Mouse (Mus musculus) intestine, embryonic 14.5 days (tissue): ENCODE data around the gene Zdhhc20. TPM values are rescaled to one million over a fixed set of nuclear protein-coding genes. Genes with fewer than 3 reads are reported as not detected.
A peak's percentile ranks its signal among the peaks of the same experiment; 100 is the strongest.

ENCODE experiments used
- ATAC-seq: fragments of 200-750 bp; cut with Nextera tagmentation; replicated peaks from 2 replicates; pipeline ENCODE4 v1.8.0; 2017; ENCODE audit warnings: low read depth, moderate number of reproducible peaks, moderate TSS enrichment, moderate library complexity; ENCODE audit not compliant: low FRiP score, low TSS enrichment
- DNase-seq: peaks from one replicate; pipeline ENCODE4 v3.0.0-alpha.2; 2018; ENCODE audit warnings: low spot score
- H3K27ac ChIP-seq: fragments of 300-500 bp; sonication (generic); 2 replicates; pipeline ENCODE4 v1.5.1; 2014; ENCODE audit warnings: low read depth, mild to moderate bottlenecking, control low read depth
- H3K27me3 ChIP-seq: fragments of 300-500 bp; sonication (generic); replicated peaks from 2 replicates; pipeline ENCODE4 v1.6.1; 2014; ENCODE audit warnings: low read length, control low read depth; ENCODE audit not compliant: control insufficient read depth, insufficient read depth
- H3K36me3 ChIP-seq: fragments of 300-500 bp; sonication (generic); 2 replicates; pipeline ENCODE4 v1.6.1; 2014; ENCODE audit warnings: low read length, control low read depth; ENCODE audit not compliant: control insufficient read depth, insufficient read depth
- H3K4me1 ChIP-seq: fragments of 300-500 bp; sonication (generic); replicated peaks from 2 replicates; pipeline ENCODE4 v1.6.1; 2014; ENCODE audit warnings: low read length, control low read depth, mixed read lengths; ENCODE audit not compliant: control insufficient read depth, insufficient read depth
- H3K4me2 ChIP-seq: fragments of 300-500 bp; sonication (generic); 2 replicates; pipeline ENCODE4 v1.6.1; 2014; ENCODE audit warnings: low read length
- H3K4me3 ChIP-seq: fragments of 300-500 bp; sonication (generic); 2 replicates; pipeline ENCODE4 v1.5.1; 2014; ENCODE audit warnings: low read depth, low read length, control low read depth, mixed read lengths
- H3K9ac ChIP-seq: fragments of 300-500 bp; sonication (generic); 2 replicates; pipeline ENCODE4 v1.6.1; 2014; ENCODE audit warnings: mild to moderate bottlenecking, low read length
- H3K9me3 ChIP-seq: fragments of 300-500 bp; sonication (generic); 2 replicates; pipeline ENCODE4 v1.6.1; 2016; ENCODE audit warnings: low read length, control low read depth; ENCODE audit not compliant: control insufficient read depth
- WGBS: fragments of 180-500 bp; shearing (Covaris S2); extraction: QIAGEN DNeasy Blood & Tissue Kit; methylation state at CpG from one replicate; pipeline ENCODE4 v1.1.7; 2014; 5-methylcytosine and 5-hydroxymethylcytosine counted together
- polyA plus RNA-seq: library from polyadenylated mRNA; unstranded; fragments of >200 nt; fragmentation: Nextera tagmentation; extraction: Ambion mirVana; gene quantifications from 2 replicates; pipeline ENCODE4 v1.2.1, GENCODE M21; 2014

The Zdhhc20 gene
- polyA plus RNA-seq, 1 experiment from 2014 or later, result 56.9 TPM

DNA sequence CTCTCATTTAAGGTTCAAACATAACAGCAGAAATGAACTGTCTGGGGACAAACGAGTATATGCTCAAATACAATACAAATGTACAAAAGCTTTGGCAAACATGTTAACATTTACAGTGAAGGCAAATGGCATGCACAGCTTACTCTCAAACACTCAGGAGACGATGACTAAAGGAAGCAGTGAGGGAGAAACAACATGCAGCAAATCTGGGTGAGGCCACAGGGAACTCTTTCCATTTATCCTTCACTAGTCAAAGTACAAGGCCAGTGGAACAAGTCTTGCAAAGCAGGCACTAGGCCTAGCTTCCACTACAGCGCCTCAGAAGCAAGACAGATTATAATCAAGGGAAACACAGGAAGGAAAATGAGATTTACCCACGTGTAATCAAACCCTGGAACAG, 7.4 kb downstream of the Zdhhc20 start:
- H3K9ac ChIP-seq, result no peak overlapping the region
- ATAC-seq (no peak), DNase-seq (no peak)
- H3K4me1 ChIP-seq, result no peaks in the 10 kb centered on the region; the same call in 1 of the 2 replicates
- H3K9me3 ChIP-seq, result no peaks in the 10 kb centered on the region
- H3K27ac ChIP-seq, result peak overlapping the region; percentile 7; the same call in 1 of the 2 replicates
- H3K27me3 ChIP-seq, result no peaks in the 10 kb centered on the region
- no peaks in the 10 kb centered on the region for H3K36me3 ChIP-seq
- H3K4me3 ChIP-seq, result no peak overlapping the region
- no peak overlapping the region for H3K4me2 ChIP-seq
- WGBS, result 58% methylated on average over 4 of the region's 4 CpGs

GRCm38 (mm10) chr14:57881793-57882192, 8.3 kb downstream of the Zdhhc20 start:
- ATAC-seq (no peak), DNase-seq (no peak)
- Histone ChIP-seq H3K9ac (no peak overlapping the region), H3K27ac (no peak overlapping the region), H3K4me2 (no peak overlapping the region), H3K9me3 (no peaks in the 10 kb centered on the region), H3K36me3 (no peaks in the 10 kb centered on the region), H3K27me3 (no peaks in the 10 kb centered on the region), H3K4me3 (no peak overlapping the region), H3K4me1 (no peaks in the 10 kb centered on the region; the same call in 1 of the 2 replicates)
- 65% methylated on average over 4 of the region's 4 CpGs for WGBS

- no peak overlapping the region for H3K4me2 ChIP-seq
- no peak for ATAC-seq
- no peak overlapping the region for H3K27ac ChIP-seq
- no peaks in the 10 kb centered on the region; the same call in 1 of the 2 replicates for H3K4me1 ChIP-seq
- no peak overlapping the region for H3K9ac ChIP-seq
- H3K27me3 ChIP-seq, result no peaks in the 10 kb centered on the region
- no peaks in the 10 kb centered on the region for H3K9me3 ChIP-seq
- H3K36me3 ChIP-seq, result no peaks in the 10 kb centered on the region
- no peak for DNase-seq
- no peak overlapping the region for H3K4me3 ChIP-seq
These were observed 9.0 kb downstream of the Zdhhc20 start for GRCm38 (mm10) chr14:57881074-57881473.

DNA sequence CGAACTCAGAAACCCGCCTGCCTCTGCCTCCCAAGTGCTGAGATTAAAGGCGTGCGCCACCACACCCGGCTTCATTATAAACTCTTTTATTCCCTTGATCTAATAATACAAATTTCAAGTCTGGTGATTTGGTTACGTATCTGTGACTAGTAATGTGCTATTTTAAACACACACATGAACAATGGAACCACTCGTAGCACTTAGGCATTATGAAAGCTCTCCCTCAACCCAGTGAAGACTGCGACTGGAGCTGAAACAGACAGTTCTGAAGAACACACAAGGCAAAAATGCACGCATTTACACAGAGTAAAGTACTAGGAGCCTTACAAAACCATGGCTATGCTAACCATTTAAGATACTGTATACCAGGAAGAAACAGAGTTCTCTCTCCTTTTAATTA, 12.2 kb downstream of the Zdhhc20 start:
- 94% methylated on average over 9 of the region's 9 CpGs for WGBS
- DNase-seq (no peak), ATAC-seq (no peak)
- no peak overlapping the region for H3K4me3 ChIP-seq
- no peak overlapping the region for H3K9ac ChIP-seq
- H3K36me3 ChIP-seq, result peaks cover 8% of the 10 kb centered on the region
- no peak overlapping the region for H3K4me2 ChIP-seq
- no peak overlapping the region for H3K27ac ChIP-seq
- H3K27me3 ChIP-seq, result no peaks in the 10 kb centered on the region
- H3K4me1 ChIP-seq, result no peaks in the 10 kb centered on the region; the same call in 1 of the 2 replicates
- H3K9me3 ChIP-seq, result no peaks in the 10 kb centered on the region

- WGBS, result 91% methylated on average over 3 of the region's 3 CpGs
- Histone ChIP-seq H3K9me3 (no peaks in the 10 kb centered on the region), H3K27ac (no peak overlapping the region), H3K4me3 (no peak overlapping the region), H3K36me3 (peaks cover 41% of the 10 kb centered on the region), H3K4me1 (no peaks in the 10 kb centered on the region), H3K27me3 (no peaks in the 10 kb centered on the region), H3K4me2 (no peak overlapping the region), H3K9ac (no peak overlapping the region)
- no peak for ATAC-seq
- DNase-seq, result no peak
These were observed 23.3 kb downstream of the Zdhhc20 start for GRCm38 (mm10) chr14:57866676-57867276.

DNA sequence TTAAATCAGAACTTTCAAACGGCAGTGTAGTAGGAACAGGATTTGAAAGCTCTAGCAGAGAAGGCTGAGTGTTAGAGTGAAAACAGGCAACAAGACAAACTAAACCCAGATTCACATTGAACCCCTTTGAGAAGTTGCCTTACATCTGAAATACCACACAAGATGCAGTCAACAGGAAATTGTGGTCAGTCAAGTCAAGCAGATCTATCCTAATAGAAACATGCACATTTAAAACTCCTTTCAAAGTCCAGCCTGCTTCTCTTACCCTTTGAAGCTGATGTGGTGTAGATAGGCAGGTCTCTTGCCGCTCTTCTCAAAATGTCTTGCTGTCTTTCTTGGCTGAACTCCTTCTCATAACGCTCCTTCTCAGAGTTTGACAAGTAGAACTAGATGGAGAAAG, 24.8 kb downstream of the Zdhhc20 start:
- no peak overlapping the region for H3K4me2 ChIP-seq
- ATAC-seq (no peak), DNase-seq (no peak)
- H3K4me3 ChIP-seq, result no peak overlapping the region
- H3K9me3 ChIP-seq, result no peaks in the 10 kb centered on the region
- no peak overlapping the region for H3K27ac ChIP-seq
- 90% methylated on average over 3 of the region's 3 CpGs for WGBS
- H3K27me3 ChIP-seq, result no peaks in the 10 kb centered on the region
- no peak overlapping the region for H3K9ac ChIP-seq
- no peaks in the 10 kb centered on the region for H3K4me1 ChIP-seq
- H3K36me3 ChIP-seq, result peaks cover 43% of the 10 kb centered on the region

- Histone ChIP-seq H3K4me1 (no peaks in the 10 kb centered on the region), H3K4me2 (no peak overlapping the region), H3K27ac (no peak overlapping the region), H3K27me3 (no peaks in the 10 kb centered on the region), H3K9ac (no peak overlapping the region), H3K4me3 (no peak overlapping the region), H3K36me3 (peaks cover 51% of the 10 kb centered on the region), H3K9me3 (no peaks in the 10 kb centered on the region)
- ATAC-seq (no peak), DNase-seq (no peak)
- 78% methylated on average over 2 of the region's 2 CpGs for WGBS
These were observed 26.9 kb downstream of the Zdhhc20 start for GRCm38 (mm10) chr14:57863129-57863528.

DNA sequence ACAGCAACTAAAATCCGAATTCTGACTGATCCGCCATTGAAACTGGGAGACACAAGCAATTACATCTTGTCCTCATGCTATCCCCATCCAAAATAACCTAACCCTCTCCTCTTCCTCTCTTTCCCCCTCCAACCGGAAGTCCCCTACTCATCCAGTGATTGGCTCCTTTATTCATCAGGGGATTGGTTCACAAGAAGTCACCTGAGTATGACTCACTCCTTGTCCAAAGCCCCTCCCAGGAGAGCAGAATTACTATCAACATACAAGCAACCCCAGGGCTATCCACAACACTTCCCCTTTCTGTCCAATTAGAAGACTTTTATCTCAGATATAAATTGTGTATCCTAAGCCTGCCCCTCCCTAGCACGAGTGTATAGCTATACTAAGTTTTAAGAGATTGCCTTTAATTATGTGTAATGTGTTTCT, 28.1 kb downstream of the Zdhhc20 start:
- H3K4me3 ChIP-seq, result no peak overlapping the region
- H3K9ac ChIP-seq, result no peak overlapping the region
- WGBS, result 82% methylated on average over 4 of the region's 4 CpGs
- ATAC-seq (no peak), DNase-seq (no peak)
- no peaks in the 10 kb centered on the region for H3K4me1 ChIP-seq
- no peak overlapping the region for H3K4me2 ChIP-seq
- H3K36me3 ChIP-seq, result peaks cover 54% of the 10 kb centered on the region
- no peaks in the 10 kb centered on the region for H3K27me3 ChIP-seq
- H3K9me3 ChIP-seq, result no peaks in the 10 kb centered on the region
- H3K27ac ChIP-seq, result no peak overlapping the region

- ATAC-seq (no peak), DNase-seq (no peak)
- peaks cover 43% of the 10 kb centered on the region for H3K36me3 ChIP-seq
These were observed 30.6 kb downstream of the Zdhhc20 start for GRCm38 (mm10) chr14:57859520-57859919.

More at GRCm38 (mm10) chr14:57859520-57859919, 30.6 kb downstream of the Zdhhc20 start:
- Histone ChIP-seq H3K4me1 (no peaks in the 10 kb centered on the region), H3K27me3 (no peaks in the 10 kb centered on the region), H3K9me3 (no peaks in the 10 kb centered on the region), H3K9ac (no peak overlapping the region), H3K4me2 (no peak overlapping the region), H3K4me3 (no peak overlapping the region), H3K27ac (no peak overlapping the region)
